Mouse (Mus musculus) stomach, embryonic 16.5 days (tissue): Measurements from ENCODE around the gene Lix1. TPM values are rescaled to one million over a fixed set of nuclear protein-coding genes. Genes with fewer than 3 reads are reported as not detected.

ENCODE experiments used
- ATAC-seq: fragments of 200-750 bp; cut with Nextera tagmentation; 2 replicates; pipeline ENCODE4 v1.8.0; 2017; ENCODE audit warnings: moderate number of reproducible peaks, moderate TSS enrichment; ENCODE audit not compliant: insufficient read depth, low FRiP score
- H3K27ac ChIP-seq: fragments of 300-500 bp; sonication (generic); 2 replicates; pipeline ENCODE4 v1.5.1; 2014; ENCODE audit warnings: low read length
- H3K27me3 ChIP-seq: fragments of 300-500 bp; sonication (generic); 2 replicates; pipeline ENCODE4 v1.6.1; 2014; ENCODE audit warnings: low read length, control low read depth, mixed read lengths; ENCODE audit not compliant: control insufficient read depth, insufficient read depth
- H3K36me3 ChIP-seq: fragments of 300-500 bp; sonication (generic); 2 replicates; pipeline ENCODE4 v1.6.1; 2014; ENCODE audit warnings: low read length; ENCODE audit not compliant: control insufficient read depth, insufficient read depth
- H3K4me1 ChIP-seq: fragments of 300-500 bp; sonication (generic); 2 replicates; pipeline ENCODE4 v1.6.1; 2014; ENCODE audit warnings: low read length, control low read depth, mixed read lengths; ENCODE audit not compliant: control insufficient read depth, insufficient read depth
- H3K4me2 ChIP-seq: fragments of 300-500 bp; sonication (generic); 2 replicates; pipeline ENCODE4 v1.6.1; 2014; ENCODE audit warnings: low read depth, low read length, mixed read lengths
- H3K4me3 ChIP-seq: fragments of 300-500 bp; sonication (generic); replicated peaks from 2 replicates; pipeline ENCODE4 v1.5.1; 2014; ENCODE audit warnings: mild to moderate bottlenecking, low read length
- H3K9ac ChIP-seq: fragments of 300-500 bp; sonication (generic); 2 replicates; pipeline ENCODE4 v1.6.1; 2014; ENCODE audit warnings: low read length
- H3K9me3 ChIP-seq: fragments of 300-500 bp; sonication (generic); replicated peaks from 2 replicates; pipeline ENCODE4 v1.6.1; 2016; ENCODE audit warnings: low read length, control low read depth; ENCODE audit not compliant: control insufficient read depth
- WGBS: fragments of 180-500 bp; shearing (Covaris S2); extraction: QIAGEN DNeasy Blood & Tissue Kit; methylation state at CpG from one replicate; pipeline ENCODE4 v1.1.7; 2014; 5-methylcytosine and 5-hydroxymethylcytosine counted together
- polyA plus RNA-seq: library from polyadenylated mRNA; unstranded; fragments of >200 nt; fragmentation: Nextera tagmentation; extraction: Ambion mirVana; gene quantifications from 2 replicates; pipeline ENCODE4 v1.2.1, GENCODE M21; 2015

Lix1 gene
- polyA plus RNA-seq, 1 experiment from 2014 or later, result 5.9 TPM

- no peaks in the 10 kb centered on the region for H3K27me3 ChIP-seq
- no peaks in the 10 kb centered on the region for H3K36me3 ChIP-seq
- no peak for ATAC-seq
- no peak overlapping the region for H3K4me3 ChIP-seq
- no peaks in the 10 kb centered on the region for H3K9me3 ChIP-seq
- H3K9ac ChIP-seq, result no peak overlapping the region
- WGBS, result 16% methylated on average over 1 of the region's 1 CpGs
- H3K4me2 ChIP-seq, result no peak overlapping the region
- no peaks in the 10 kb centered on the region for H3K4me1 ChIP-seq
- no peak overlapping the region for H3K27ac ChIP-seq
Observed at GRCm38 (mm10) chr17:17498848-17499247, 96.4 kb downstream of the Lix1 start.

GRCm38 (mm10) chr17:17499278-17499677, 96.8 kb downstream of the Lix1 start:
- no peak overlapping the region for H3K4me2 ChIP-seq
- no peak for ATAC-seq
- no peaks in the 10 kb centered on the region for H3K27me3 ChIP-seq
- WGBS, result 58% methylated on average over 3 of the region's 3 CpGs
- H3K9ac ChIP-seq, result no peak overlapping the region
- H3K27ac ChIP-seq, result no peak overlapping the region
- no peaks in the 10 kb centered on the region for H3K36me3 ChIP-seq
- no peaks in the 10 kb centered on the region for H3K4me1 ChIP-seq
- no peak overlapping the region for H3K4me3 ChIP-seq
- no peaks in the 10 kb centered on the region for H3K9me3 ChIP-seq

GRCm38 (mm10) chr17:17506677-17507076, 104.2 kb downstream of the Lix1 start:
- ATAC-seq, result no peak
- Histone ChIP-seq H3K4me3 (no peak overlapping the region), H3K27me3 (no peaks in the 10 kb centered on the region), H3K9ac (no peak overlapping the region), H3K4me2 (no peak overlapping the region), H3K27ac (no peak overlapping the region), H3K9me3 (no peaks in the 10 kb centered on the region), H3K4me1 (no peaks in the 10 kb centered on the region), H3K36me3 (no peaks in the 10 kb centered on the region)
- WGBS, result 82% methylated on average over 10 of the region's 10 CpGs

Other genes with a start within 250 kb of the Lix1 start
- 21.8 and 24.9 TPM in 2 replicates for gene Riok2, start 28.4 kb upstream of the Lix1 start, polyA plus RNA-seq
- gene Lnpep, start 222.4 kb downstream of the Lix1 start, polyA plus RNA-seq, result 9.3 and 10.1 TPM in 2 replicates